Mouse (Mus musculus) heart, adult 2 months (tissue): ENCODE measurements at regions not wholly inside any gene's neighbourhood (a gene's known extent, or its start where the extent isn't known, plus 50 kb on each side); places are given as distances from the start of the nearest gene placed in this dataset.

Experiments used
- CTCF ChIP-seq: fragments of 200-600 bp; IDR thresholded peaks from 2 replicates; pipeline ENCODE4 v1.8.1; 2022; ENCODE audit warnings: antibody characterized with exemption, mild to moderate bottlenecking, moderate library complexity
- EP300 ChIP-seq: fragments of 200-500 bp; IDR thresholded peaks from 2 replicates; pipeline ENCODE4 v1.6.1; 2011; ENCODE audit warnings: low read depth, low read length, control low read depth; ENCODE audit not compliant: insufficient read depth
- POLR2A ChIP-seq: fragments of 200-500 bp; IDR thresholded peaks from 2 replicates; pipeline ENCODE4 v1.6.1; 2011; ENCODE audit warnings: mild to moderate bottlenecking, low read depth, low read length, control low read depth; ENCODE audit not compliant: insufficient read depth

- no peak for TF ChIP-seq CTCF
- TF ChIP-seq POLR2A: no peak
- TF ChIP-seq EP300: no peak
These were observed 187.3 kb upstream of the Runx1 start for GRCm38 (mm10) chr16:93013256-93013655.
